Mouse (Mus musculus) MEL (cell line): ENCODE data around the gene Tmc6.

Experiments used
- CTCF ChIP-seq, 3 experiments: IDR thresholded peaks in 2 of 3; conservative IDR thresholded peaks in 1 of 3; 2 replicates each; pipeline ENCODE4 v1.5.1; 2011 to 2012; ENCODE audit warnings: low read length in 3 of 3, low read depth in 2 of 3, mild to moderate bottlenecking in 2 of 3, improper control_type of control experiment in 1 of 3, inconsistent platforms in 1 of 3, mixed read lengths in 1 of 3, moderate library complexity in 1 of 3; ENCODE audit not compliant: control insufficient read depth in 1 of 3, insufficient read depth in 1 of 3, poor library complexity in 1 of 3, severe bottlenecking in 1 of 3
- E2F4 ChIP-seq: IDR thresholded peaks from 2 replicates; pipeline ENCODE4 v1.6.1; 2011; ENCODE audit warnings: low read depth, low read length, improper control_type of control experiment, borderline replicate concordance
- EP300 ChIP-seq, 2 experiments: IDR thresholded peaks; 2 replicates each; pipeline ENCODE4 v1.6.1; 2011; ENCODE audit warnings: improper control_type of control experiment in 2 of 2, low read length in 2 of 2, low read depth in 1 of 2, mild to moderate bottlenecking in 1 of 2
- ETS1 ChIP-seq: IDR thresholded peaks from 2 replicates; pipeline ENCODE4 v1.6.1; 2012; ENCODE audit warnings: low read depth, mild to moderate bottlenecking, inconsistent platforms, low read length, improper control_type of control experiment, moderate library complexity
- POLR2A ChIP-seq, 2 experiments: IDR thresholded peaks; 2 replicates each; pipeline ENCODE4 v1.6.1; 2011 to 2012; ENCODE audit warnings: low read length in 2 of 2, mild to moderate bottlenecking in 2 of 2, control low read depth in 1 of 2, improper control_type of control experiment in 1 of 2, low read depth in 1 of 2, moderate library complexity in 1 of 2; ENCODE audit not compliant: control insufficient read depth in 1 of 2, insufficient read depth in 1 of 2, poor library complexity in 1 of 2
- SIN3A ChIP-seq: IDR thresholded peaks from 2 replicates; pipeline ENCODE4 v1.6.1; 2012; ENCODE audit warnings: low read length, improper control_type of control experiment, inconsistent platforms
- SMC3 ChIP-seq: IDR thresholded peaks from 2 replicates; pipeline ENCODE4 v1.6.1; 2011; ENCODE audit warnings: low read depth, low read length, improper control_type of control experiment
- ZKSCAN1 ChIP-seq: IDR thresholded peaks from 2 replicates; pipeline ENCODE4 v1.6.1; 2012; ENCODE audit warnings: low read depth, mild to moderate bottlenecking, inconsistent platforms, low read length, improper control_type of control experiment, moderate library complexity

GRCm38 (mm10) chr11:117730490-117730838, 51.5 kb downstream of the Tmc6 start:
- no peak for TF ChIP-seq EP300 (IDR thresholded peaks at IDR 0.05; ENCODE audit: low read depth in 1 of 2, low read length in 2 of 2)
- no peak for TF ChIP-seq E2F4
- no peak for TF ChIP-seq SIN3A
- TF ChIP-seq CTCF (IDR thresholded peaks at IDR 0.05 in 2 of 3, conservative IDR thresholded peaks at IDR 0.05 in 1 of 3; ENCODE audit: control insufficient read depth in 1 of 3, insufficient read depth in 1 of 3, low read depth in 2 of 3, low read length in 3 of 3, poor library complexity in 1 of 3, severe bottlenecking in 1 of 3) = no peak
- TF ChIP-seq SMC3 = no peak
- TF ChIP-seq POLR2A (IDR thresholded peaks at IDR 0.05; ENCODE audit: control insufficient read depth in 1 of 2, insufficient read depth in 1 of 2, low read depth in 1 of 2, low read length in 2 of 2, poor library complexity in 1 of 2) = no peak
- no peak for TF ChIP-seq ZKSCAN1
- TF ChIP-seq ETS1 = no peak
